Mouse (Mus musculus) ovary, adult 18-20 months (tissue): ENCODE data around the gene B230118H07Rik.

Experiments used
- DNase-seq: peaks from one replicate; pipeline ENCODE4 v3.0.0; 2022; ENCODE audit warnings: low spot score, mixed read lengths

B230118H07Rik gene

GRCm38 (mm10) chr2:101638979-101639839, 10.1 kb downstream of the B230118H07Rik start:
- DNase-seq, result no peak

- DNase-seq, result peak; percentile 82
These were observed 20.8 kb downstream of the B230118H07Rik start for GRCm38 (mm10) chr2:101628297-101629236.

GRCm38 (mm10) chr2:101627227-101627626, 22.1 kb downstream of the B230118H07Rik start:
- DNase-seq, result no peak

- DNase-seq, result no peak
These were observed 24.8 kb downstream of the B230118H07Rik start, which contains the start of gene Rag2 for GRCm38 (mm10) chr2:101624526-101624925. Gene Rag2 (plus strand): TSS chr2:101624718.

GRCm38 (mm10) chr2:101624011-101624410, 25.3 kb downstream of the B230118H07Rik start:
- no peak for DNase-seq

- DNase-seq, result no peak
These were observed 26.3 kb downstream of the B230118H07Rik start for GRCm38 (mm10) chr2:101623042-101623441.

GRCm38 (mm10) chr2:101621611-101622010, 27.7 kb downstream of the B230118H07Rik start:
- DNase-seq, result no peak

- no peak for DNase-seq
These were observed 28.4 kb downstream of the B230118H07Rik start for GRCm38 (mm10) chr2:101620899-101621298.

- no peak for DNase-seq
These were observed 31.0 kb downstream of the B230118H07Rik start for GRCm38 (mm10) chr2:101618373-101618772.

GRCm38 (mm10) chr2:101615464-101616305, 33.6 kb downstream of the B230118H07Rik start:
- DNase-seq, result no peak

- DNase-seq, result no peak
These were observed 38.5 kb downstream of the B230118H07Rik start for GRCm38 (mm10) chr2:101610861-101611260.

GRCm38 (mm10) chr2:101608232-101608894, 41.0 kb downstream of the B230118H07Rik start:
- DNase-seq, result no peak

- no peak for DNase-seq
These were observed 46.2 kb downstream of the B230118H07Rik start for GRCm38 (mm10) chr2:101603099-101603498.

- DNase-seq, result peak; percentile 42
These were observed 48.6 kb downstream of the B230118H07Rik start for GRCm38 (mm10) chr2:101600703-101601102.

GRCm38 (mm10) chr2:101598190-101599181, 50.8 kb downstream of the B230118H07Rik start:
- no peak for DNase-seq

GRCm38 (mm10) chr2:101597186-101597585, 52.1 kb downstream of the B230118H07Rik start:
- no peak for DNase-seq

GRCm38 (mm10) chr2:101594681-101595080, 54.7 kb downstream of the B230118H07Rik start:
- DNase-seq, result no peak

- DNase-seq, result no peak
These were observed 56.4 kb downstream of the B230118H07Rik start for GRCm38 (mm10) chr2:101592886-101593285.

GRCm38 (mm10) chr2:101592023-101592841, 57.1 kb downstream of the B230118H07Rik start:
- no peak for DNase-seq
